Mouse (Mus musculus): Measurements from ENCODE around the gene Arhgap22. TPM values are rescaled to one million over a fixed set of nuclear protein-coding genes. Genes with fewer than 3 reads are reported as not detected.

The Arhgap22 gene
- total RNA-seq, 2 experiments from 2014 or later: 8.7 to 9.7 TPM

- no peak for DNase-seq (ENCODE audit: low spot score in 2 of 2)
Observed at GRCm38 (mm10) chr14:33276240-33276639, 62.4 kb downstream of the Arhgap22 start.

- no peak for DNase-seq (ENCODE audit: low spot score in 2 of 2)
Observed at GRCm38 (mm10) chr14:33278374-33278773, 64.5 kb downstream of the Arhgap22 start.

- DNase-seq (ENCODE audit: low spot score in 2 of 2): no peak
Observed at GRCm38 (mm10) chr14:33280921-33281320, 67.1 kb downstream of the Arhgap22 start.

GRCm38 (mm10) chr14:33282447-33282846, 68.6 kb downstream of the Arhgap22 start:
- DNase-seq (ENCODE audit: low spot score in 2 of 2): no peak

- no peak for DNase-seq (ENCODE audit: low spot score in 2 of 2)
Observed at GRCm38 (mm10) chr14:33287920-33288319, 74.1 kb downstream of the Arhgap22 start.

- DNase-seq (ENCODE audit: low spot score in 2 of 2): no peak
Observed at GRCm38 (mm10) chr14:33290038-33290437, 76.2 kb downstream of the Arhgap22 start.

- DNase-seq (ENCODE audit: low spot score in 2 of 2): no peak
Observed at GRCm38 (mm10) chr14:33294488-33294887, 80.7 kb downstream of the Arhgap22 start.

GRCm38 (mm10) chr14:33296698-33297341, 83.0 kb downstream of the Arhgap22 start:
- DNase-seq (ENCODE audit: low spot score in 2 of 2): no peak

- no peak for DNase-seq (ENCODE audit: low spot score in 2 of 2)
Observed at GRCm38 (mm10) chr14:33300591-33300990, 86.8 kb downstream of the Arhgap22 start.

GRCm38 (mm10) chr14:33303348-33303819, 89.6 kb downstream of the Arhgap22 start:
- DNase-seq (ENCODE audit: low spot score in 2 of 2): peak; percentile 33 to 40

GRCm38 (mm10) chr14:33305645-33306281, 91.9 kb downstream of the Arhgap22 start:
- DNase-seq (ENCODE audit: low spot score in 2 of 2): peak in 1 of 2 experiments; percentile 20

- no peak for DNase-seq (ENCODE audit: low spot score in 2 of 2)
Observed at GRCm38 (mm10) chr14:33310719-33311118, 96.9 kb downstream of the Arhgap22 start.

- no peak for DNase-seq (ENCODE audit: low spot score in 2 of 2)
Observed at GRCm38 (mm10) chr14:33312309-33312708, 98.5 kb downstream of the Arhgap22 start.

- DNase-seq (ENCODE audit: low spot score in 2 of 2): peak; percentile 25 to 40
Observed at GRCm38 (mm10) chr14:33313624-33314023, 99.8 kb downstream of the Arhgap22 start.

- no peak for DNase-seq (ENCODE audit: low spot score in 2 of 2)
Observed at GRCm38 (mm10) chr14:33314160-33314559, 100.3 kb downstream of the Arhgap22 start.

- no peak for DNase-seq (ENCODE audit: low spot score in 2 of 2)
Observed at GRCm38 (mm10) chr14:33315111-33315510, 101.3 kb downstream of the Arhgap22 start.

GRCm38 (mm10) chr14:33315771-33316170, 101.9 kb downstream of the Arhgap22 start:
- DNase-seq (ENCODE audit: low spot score in 2 of 2): no peak

- no peak for DNase-seq (ENCODE audit: low spot score in 2 of 2)
Observed at GRCm38 (mm10) chr14:33317946-33318345, 104.1 kb downstream of the Arhgap22 start.

- peak; percentile 46 to 68 for DNase-seq (ENCODE audit: low spot score in 2 of 2)
Observed at GRCm38 (mm10) chr14:33319541-33320521, 106.0 kb downstream of the Arhgap22 start.

GRCm38 (mm10) chr14:33320856-33321255, 107.0 kb downstream of the Arhgap22 start:
- DNase-seq (ENCODE audit: low spot score in 2 of 2): no peak

GRCm38 (mm10) chr14:33322661-33323088, 108.8 kb downstream of the Arhgap22 start:
- DNase-seq (ENCODE audit: low spot score in 2 of 2): peak; percentile 21 to 26

Data from adrenal gland, postnatal 4 days (tissue).